Mouse (Mus musculus): ENCODE measurements around the gene 1700003H04Rik. TPM values are rescaled to one million over a fixed set of nuclear protein-coding genes. Genes with fewer than 3 reads are reported as not detected.

1700003H04Rik gene
- polyA plus RNA-seq (2015; fragmentation: Nextera tagmentation; extraction: Ambion mirVana), result not detected in 2 replicates

- no peak within 1 kb of the TSS for H3K4me3 ChIP-seq (ENCODE audit: low read length)
- no peaks in the 10 kb centered on the region for H3K4me1 ChIP-seq (ENCODE audit: insufficient read depth, low read length)
- ATAC-seq (ENCODE audit: low FRiP score, low TSS enrichment), result no peak
- no peaks in the 10 kb centered on the region for H3K9me3 ChIP-seq (ENCODE audit: low read length)
- H3K27me3 ChIP-seq (ENCODE audit: insufficient read depth, low read length), result no peaks in the 10 kb centered on the region
- no peaks in the 10 kb centered on the region for H3K36me3 ChIP-seq (ENCODE audit: insufficient read depth, low read length)
- no peak within 1 kb of the TSS for H3K27ac ChIP-seq (ENCODE audit: low read length)
- H3K9ac ChIP-seq (replicated peaks; ENCODE audit: low read length), result no peak within 1 kb of the TSS
- H3K4me2 ChIP-seq (replicated peaks; ENCODE audit: low read depth, low read length), result no peak within 1 kb of the TSS
These were observed at the start of gene 1700003H04Rik for GRCm38 (mm10) chr3:124581001-124581400. TSS of gene 1700003H04Rik (minus strand) at chr3:124581101.

GRCm38 (mm10) chr3:124623031-124623430 lies 42.1 kb upstream of the 1700003H04Rik start:
- no peak overlapping the region for H3K27ac ChIP-seq (ENCODE audit: low read length)
- no peak overlapping the region for H3K4me2 ChIP-seq (replicated peaks; ENCODE audit: low read depth, low read length)
- no peak for ATAC-seq (ENCODE audit: low FRiP score, low TSS enrichment)
- 75% methylated on average over 3 of the region's 3 CpGs for WGBS
- no peaks in the 10 kb centered on the region for H3K36me3 ChIP-seq (ENCODE audit: insufficient read depth, low read length)
- no peaks in the 10 kb centered on the region for H3K27me3 ChIP-seq (ENCODE audit: insufficient read depth, low read length)
- no peaks in the 10 kb centered on the region for H3K4me1 ChIP-seq (ENCODE audit: insufficient read depth, low read length)
- no peak overlapping the region for H3K4me3 ChIP-seq (ENCODE audit: low read length)
- no peak overlapping the region for H3K9ac ChIP-seq (replicated peaks; ENCODE audit: low read length)
- no peaks in the 10 kb centered on the region for H3K9me3 ChIP-seq (ENCODE audit: low read length)

- Histone ChIP-seq H3K27ac (ENCODE audit: low read length) (no peak overlapping the region), H3K9ac (replicated peaks; ENCODE audit: low read length) (no peak overlapping the region), H3K27me3 (ENCODE audit: insufficient read depth, low read length) (no peaks in the 10 kb centered on the region), H3K36me3 (ENCODE audit: insufficient read depth, low read length) (no peaks in the 10 kb centered on the region), H3K4me3 (ENCODE audit: low read length) (no peak overlapping the region), H3K9me3 (ENCODE audit: low read length) (peaks cover 4% of the 10 kb centered on the region), H3K4me1 (ENCODE audit: insufficient read depth, low read length) (no peaks in the 10 kb centered on the region), H3K4me2 (replicated peaks; ENCODE audit: low read depth, low read length) (no peak overlapping the region)
- ATAC-seq (ENCODE audit: low FRiP score, low TSS enrichment), result no peak
- WGBS, result 62% methylated on average over 1 of the region's 1 CpGs
These were observed 32.4 kb upstream of the 1700003H04Rik start for GRCm38 (mm10) chr3:124613287-124613686.

GRCm38 (mm10) chr3:124609956-124610355 lies 29.1 kb upstream of the 1700003H04Rik start:
- no peak overlapping the region for H3K9ac ChIP-seq (replicated peaks; ENCODE audit: low read length)
- H3K9me3 ChIP-seq (ENCODE audit: low read length), result peaks cover 4% of the 10 kb centered on the region
- H3K27me3 ChIP-seq (ENCODE audit: insufficient read depth, low read length), result no peaks in the 10 kb centered on the region
- H3K36me3 ChIP-seq (ENCODE audit: insufficient read depth, low read length), result no peaks in the 10 kb centered on the region
- no peaks in the 10 kb centered on the region for H3K4me1 ChIP-seq (ENCODE audit: insufficient read depth, low read length)
- no peak overlapping the region for H3K27ac ChIP-seq (ENCODE audit: low read length)
- no peak for ATAC-seq (ENCODE audit: low FRiP score, low TSS enrichment)
- H3K4me2 ChIP-seq (replicated peaks; ENCODE audit: low read depth, low read length), result no peak overlapping the region
- no peak overlapping the region for H3K4me3 ChIP-seq (ENCODE audit: low read length)

- ATAC-seq (ENCODE audit: low FRiP score, low TSS enrichment), result no peak
- Histone ChIP-seq H3K4me3 (ENCODE audit: low read length) (no peak overlapping the region), H3K27ac (ENCODE audit: low read length) (no peak overlapping the region), H3K9ac (replicated peaks; ENCODE audit: low read length) (no peak overlapping the region), H3K4me1 (ENCODE audit: insufficient read depth, low read length) (no peaks in the 10 kb centered on the region), H3K4me2 (replicated peaks; ENCODE audit: low read depth, low read length) (no peak overlapping the region), H3K36me3 (ENCODE audit: insufficient read depth, low read length) (no peaks in the 10 kb centered on the region), H3K9me3 (ENCODE audit: low read length) (peaks cover 4% of the 10 kb centered on the region), H3K27me3 (ENCODE audit: insufficient read depth, low read length) (no peaks in the 10 kb centered on the region)
These were observed 25.2 kb upstream of the 1700003H04Rik start for GRCm38 (mm10) chr3:124606021-124606517.

- H3K36me3 ChIP-seq (ENCODE audit: insufficient read depth, low read length), result no peaks in the 10 kb centered on the region
- no peaks in the 10 kb centered on the region for H3K4me1 ChIP-seq (ENCODE audit: insufficient read depth, low read length)
- no peak overlapping the region for H3K27ac ChIP-seq (ENCODE audit: low read length)
- H3K27me3 ChIP-seq (ENCODE audit: insufficient read depth, low read length), result no peaks in the 10 kb centered on the region
- ATAC-seq (ENCODE audit: low FRiP score, low TSS enrichment), result no peak
- H3K9ac ChIP-seq (replicated peaks; ENCODE audit: low read length), result no peak overlapping the region
- H3K4me3 ChIP-seq (ENCODE audit: low read length), result no peak overlapping the region
- 80% methylated on average over 1 of the region's 1 CpGs for WGBS
- peaks cover 4% of the 10 kb centered on the region for H3K9me3 ChIP-seq (ENCODE audit: low read length)
- no peak overlapping the region for H3K4me2 ChIP-seq (replicated peaks; ENCODE audit: low read depth, low read length)
These were observed 24.6 kb upstream of the 1700003H04Rik start for GRCm38 (mm10) chr3:124605518-124605917.

- Histone ChIP-seq H3K4me1 (ENCODE audit: insufficient read depth, low read length) (no peaks in the 10 kb centered on the region), H3K9me3 (ENCODE audit: low read length) (no peaks in the 10 kb centered on the region), H3K4me3 (ENCODE audit: low read length) (no peak overlapping the region), H3K9ac (replicated peaks; ENCODE audit: low read length) (no peak overlapping the region), H3K27me3 (ENCODE audit: insufficient read depth, low read length) (no peaks in the 10 kb centered on the region), H3K4me2 (replicated peaks; ENCODE audit: low read depth, low read length) (no peak overlapping the region), H3K36me3 (ENCODE audit: insufficient read depth, low read length) (no peaks in the 10 kb centered on the region), H3K27ac (ENCODE audit: low read length) (no peak overlapping the region)
- no peak for ATAC-seq (ENCODE audit: low FRiP score, low TSS enrichment)
These were observed 16.9 kb upstream of the 1700003H04Rik start for GRCm38 (mm10) chr3:124597789-124598188.

- Histone ChIP-seq H3K27ac (ENCODE audit: low read length) (no peak overlapping the region), H3K9ac (replicated peaks; ENCODE audit: low read length) (no peak overlapping the region), H3K4me3 (ENCODE audit: low read length) (no peak overlapping the region), H3K4me2 (replicated peaks; ENCODE audit: low read depth, low read length) (no peak overlapping the region), H3K4me1 (ENCODE audit: insufficient read depth, low read length) (no peaks in the 10 kb centered on the region), H3K27me3 (ENCODE audit: insufficient read depth, low read length) (no peaks in the 10 kb centered on the region), H3K36me3 (ENCODE audit: insufficient read depth, low read length) (no peaks in the 10 kb centered on the region), H3K9me3 (ENCODE audit: low read length) (no peaks in the 10 kb centered on the region)
- no peak for ATAC-seq (ENCODE audit: low FRiP score, low TSS enrichment)
- WGBS, result 14% methylated on average over 3 of the region's 3 CpGs
These were observed 6.6 kb upstream of the 1700003H04Rik start for GRCm38 (mm10) chr3:124587534-124587933.

GRCm38 (mm10) chr3:124585761-124586160 lies 4.9 kb upstream of the 1700003H04Rik start:
- Histone ChIP-seq H3K36me3 (ENCODE audit: insufficient read depth, low read length) (no peaks in the 10 kb centered on the region), H3K27me3 (ENCODE audit: insufficient read depth, low read length) (no peaks in the 10 kb centered on the region), H3K4me2 (replicated peaks; ENCODE audit: low read depth, low read length) (no peak overlapping the region), H3K4me1 (ENCODE audit: insufficient read depth, low read length) (no peaks in the 10 kb centered on the region), H3K9me3 (ENCODE audit: low read length) (no peaks in the 10 kb centered on the region), H3K9ac (replicated peaks; ENCODE audit: low read length) (no peak overlapping the region), H3K4me3 (ENCODE audit: low read length) (no peak overlapping the region), H3K27ac (ENCODE audit: low read length) (no peak overlapping the region)
- 80% methylated on average over 2 of the region's 2 CpGs for WGBS
- ATAC-seq (ENCODE audit: low FRiP score, low TSS enrichment), result no peak

- H3K4me2 ChIP-seq (replicated peaks; ENCODE audit: low read depth, low read length), result no peak overlapping the region
- no peaks in the 10 kb centered on the region for H3K4me1 ChIP-seq (ENCODE audit: insufficient read depth, low read length)
- no peaks in the 10 kb centered on the region for H3K9me3 ChIP-seq (ENCODE audit: low read length)
- no peaks in the 10 kb centered on the region for H3K27me3 ChIP-seq (ENCODE audit: insufficient read depth, low read length)
- 90% methylated on average over 2 of the region's 2 CpGs for WGBS
- H3K9ac ChIP-seq (replicated peaks; ENCODE audit: low read length), result no peak overlapping the region
- H3K36me3 ChIP-seq (ENCODE audit: insufficient read depth, low read length), result no peaks in the 10 kb centered on the region
- no peak overlapping the region for H3K27ac ChIP-seq (ENCODE audit: low read length)
- H3K4me3 ChIP-seq (ENCODE audit: low read length), result no peak overlapping the region
- ATAC-seq (ENCODE audit: low FRiP score, low TSS enrichment), result no peak
These were observed 23.6 kb downstream of the 1700003H04Rik start for GRCm38 (mm10) chr3:124557317-124557716.

- H3K4me2 ChIP-seq (replicated peaks; ENCODE audit: low read depth, low read length), result no peak overlapping the region
- no peaks in the 10 kb centered on the region for H3K9me3 ChIP-seq (ENCODE audit: low read length)
- H3K36me3 ChIP-seq (ENCODE audit: insufficient read depth, low read length), result no peaks in the 10 kb centered on the region
- H3K4me1 ChIP-seq (ENCODE audit: insufficient read depth, low read length), result no peaks in the 10 kb centered on the region
- H3K27me3 ChIP-seq (ENCODE audit: insufficient read depth, low read length), result no peaks in the 10 kb centered on the region
- no peak overlapping the region for H3K9ac ChIP-seq (replicated peaks; ENCODE audit: low read length)
- H3K4me3 ChIP-seq (ENCODE audit: low read length), result no peak overlapping the region
- H3K27ac ChIP-seq (ENCODE audit: low read length), result no peak overlapping the region
- no peak for ATAC-seq (ENCODE audit: low FRiP score, low TSS enrichment)
These were observed 24.9 kb downstream of the 1700003H04Rik start for GRCm38 (mm10) chr3:124555963-124556362.
